Mouse (Mus musculus) adrenal gland, adult 10 weeks (tissue): Measurements from ENCODE around the gene Gm40193. TPM values are rescaled to one million over a fixed set of nuclear protein-coding genes. Genes with fewer than 3 reads are reported as not detected.

Experiments
- polyA plus RNA-seq: library from polyadenylated mRNA; stranded (reverse); fragments of 350-450 nt; fragmentation: Illumina TruSeq; extraction: RNeasy Lipid Tissue Mini Kit (QIAGEN cat#74804); gene quantifications from one replicate; pipeline ENCODE4 v1.2.3, GENCODE M21; 2014; ENCODE audit warnings: low read depth, low replicate concordance

Gm40193 gene
- not detected for polyA plus RNA-seq

DNA sequence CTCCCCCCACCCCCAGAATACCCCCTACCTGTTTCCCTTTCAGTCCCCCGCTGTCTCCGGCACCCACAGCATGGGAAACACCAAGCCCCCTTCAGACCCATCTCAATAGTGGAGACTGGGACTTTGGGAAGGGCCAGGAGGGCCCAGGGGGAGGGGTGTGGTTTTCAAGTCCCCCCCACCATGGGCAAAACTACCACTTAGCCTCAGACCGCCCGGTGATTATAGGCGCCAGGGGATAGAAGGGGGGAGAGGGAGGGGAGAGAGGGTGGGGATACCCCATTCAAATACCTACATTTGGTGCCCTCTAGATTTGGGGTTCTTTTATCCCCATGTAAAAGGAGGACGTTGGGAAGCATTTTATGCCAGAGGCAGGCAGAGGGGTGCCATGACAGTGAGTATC lies at the start of gene Gm40193:
TSS of gene Gm40193 (minus strand) at position 101 of the 400 bp plus-strand sequence.

DNA sequence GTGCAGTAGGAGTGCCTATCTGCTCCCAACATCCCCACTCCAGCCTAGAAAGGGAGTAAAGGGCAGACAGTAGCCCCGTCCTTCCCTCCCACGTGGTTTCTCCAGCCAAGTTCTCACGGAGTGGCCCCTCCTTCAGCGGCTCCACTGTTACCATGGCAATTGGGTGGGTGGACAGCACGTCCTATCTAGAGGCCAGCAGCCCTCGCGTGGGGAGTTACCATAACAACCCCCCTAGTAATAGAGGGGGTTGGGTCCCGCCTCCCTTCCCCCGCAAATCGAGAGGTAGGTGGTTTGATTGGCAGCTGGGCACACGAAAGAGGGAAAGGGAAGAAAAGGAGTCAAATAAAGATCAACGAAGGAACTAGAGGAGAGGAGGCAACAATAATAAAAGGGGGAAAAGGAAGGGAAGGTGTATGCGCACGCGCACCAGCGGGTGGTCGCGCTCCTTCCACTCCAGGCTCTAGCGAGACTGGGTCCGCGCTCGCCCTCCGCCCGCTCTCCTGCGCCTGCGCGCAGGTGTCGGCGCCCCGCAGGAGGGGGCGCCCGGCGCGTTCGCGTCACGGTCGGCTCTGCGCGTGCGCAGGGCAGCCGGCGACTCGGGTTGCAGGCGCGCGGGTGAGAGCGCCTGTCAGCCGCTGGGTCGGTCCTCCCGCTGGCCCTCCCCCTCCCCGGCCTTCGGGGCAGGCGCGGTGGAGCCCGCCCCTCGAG lies 29.7 kb upstream of the Gm40193 start, which contains the start of gene Mink1:
TSS of gene Mink1 (plus strand) at position 595 of the 708 bp plus-strand sequence.

DNA sequence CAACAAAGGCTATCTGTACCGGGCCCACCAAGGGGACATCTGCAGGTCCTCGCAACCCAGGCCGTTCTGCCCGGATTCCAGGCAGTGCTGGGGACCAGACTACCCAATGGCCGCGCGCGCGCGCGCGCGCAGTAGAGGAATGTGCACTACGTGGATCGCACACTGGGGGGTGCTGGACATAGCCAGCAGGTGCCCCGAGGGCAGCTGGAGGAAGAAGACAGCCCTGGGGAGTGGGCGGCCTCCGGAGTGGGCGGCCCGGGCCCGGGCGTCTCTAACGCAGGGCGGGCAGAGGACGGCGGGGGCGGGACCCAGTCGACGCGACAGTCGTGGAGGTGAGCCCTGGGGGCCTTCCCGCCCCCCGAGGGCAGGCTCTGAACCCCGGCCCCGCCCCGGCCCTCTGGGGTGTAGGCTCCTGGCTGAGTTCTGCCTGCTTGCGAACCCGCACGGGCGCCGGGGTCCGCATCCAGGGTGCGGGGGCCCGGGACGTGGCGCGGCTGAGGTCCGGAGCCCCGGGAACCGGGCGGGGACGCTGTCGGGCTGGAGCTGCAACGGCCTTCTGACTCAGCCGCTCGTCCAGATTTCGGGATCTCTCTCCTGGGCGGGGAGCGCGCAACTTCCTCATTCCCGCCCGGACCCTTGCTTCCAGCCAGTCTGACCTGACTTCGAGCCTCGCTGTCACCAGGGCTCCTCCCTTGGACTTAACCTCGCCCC lies 7.3 kb upstream of the Gm40193 start, which contains the start of gene Pld2:
TSS of gene Pld2 (plus strand) at position 188 of the 711 bp plus-strand sequence.

DNA sequence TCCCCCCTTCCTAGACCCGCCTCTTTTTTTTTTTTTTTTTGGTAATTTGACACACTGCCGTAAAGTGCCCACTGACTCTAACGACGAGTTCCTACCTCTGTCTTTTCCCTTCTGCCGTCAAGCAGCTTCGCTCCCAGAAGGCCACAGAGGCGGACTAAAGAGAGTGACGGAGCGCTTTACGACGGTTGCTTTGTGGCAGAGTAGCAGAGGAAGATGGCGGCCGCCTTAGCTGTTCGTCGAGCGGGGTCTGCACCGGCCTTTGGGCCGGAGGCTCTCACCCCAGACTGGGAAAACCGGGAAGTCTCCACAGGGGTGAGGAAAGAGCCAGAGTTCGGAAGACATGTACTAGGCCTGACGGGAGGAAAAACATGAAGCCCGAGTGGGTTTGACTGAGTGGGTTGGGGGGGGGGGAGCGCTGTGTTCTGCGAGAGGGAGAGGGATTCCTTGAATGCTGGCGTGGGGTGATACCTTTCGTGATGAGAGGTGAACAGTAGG lies 7.5 kb downstream of the Gm40193 start, which contains the start of gene Psmb6:
TSS of gene Psmb6 (plus strand) at position 184 of the 495 bp plus-strand sequence.

DNA sequence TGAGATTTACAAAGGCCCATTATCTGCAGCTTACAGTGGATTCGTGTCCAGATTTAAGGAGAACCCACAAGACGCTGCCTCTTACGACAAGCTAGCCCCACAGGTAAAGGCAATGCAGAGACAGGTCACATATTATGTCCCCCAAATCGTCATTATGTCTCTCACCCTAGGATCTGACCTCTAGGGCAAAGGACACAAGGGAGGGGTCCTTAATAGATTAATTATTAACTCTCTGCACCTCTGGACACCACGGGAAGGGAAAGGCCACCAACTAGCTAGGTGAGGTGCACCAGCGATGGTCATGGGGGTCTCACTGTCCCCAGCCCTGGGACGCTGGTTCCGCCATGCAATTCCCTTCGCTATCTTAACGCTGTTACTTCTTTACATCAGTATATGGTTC lies 13.8 kb downstream of the Gm40193 start, which contains the start of gene Gltpd2:
TSS of gene Gltpd2 (plus strand) at position 274 of the 400 bp plus-strand sequence.

DNA sequence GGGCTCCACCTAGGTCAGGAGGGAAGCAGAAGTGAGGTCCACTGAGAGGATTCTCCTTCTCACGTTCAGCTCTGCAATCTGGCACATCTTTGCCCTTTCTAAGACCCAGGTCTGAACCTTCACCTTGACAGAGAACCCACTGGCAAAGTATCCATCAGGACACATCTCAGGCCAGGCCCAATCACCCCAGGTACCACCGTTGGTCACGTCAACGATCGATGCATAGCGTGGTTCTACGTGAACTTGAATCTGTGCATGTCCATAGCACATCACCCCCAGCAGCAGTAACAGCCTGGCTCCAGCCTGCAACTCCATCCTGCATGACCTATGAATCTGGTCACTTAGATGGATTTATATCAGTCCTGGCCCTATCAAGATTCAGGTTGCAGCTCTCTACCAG lies 18.5 kb downstream of the Gm40193 start, which contains the start of gene Vmo1:
TSS of gene Vmo1 (minus strand) at position 329 of the 400 bp plus-strand sequence.

DNA sequence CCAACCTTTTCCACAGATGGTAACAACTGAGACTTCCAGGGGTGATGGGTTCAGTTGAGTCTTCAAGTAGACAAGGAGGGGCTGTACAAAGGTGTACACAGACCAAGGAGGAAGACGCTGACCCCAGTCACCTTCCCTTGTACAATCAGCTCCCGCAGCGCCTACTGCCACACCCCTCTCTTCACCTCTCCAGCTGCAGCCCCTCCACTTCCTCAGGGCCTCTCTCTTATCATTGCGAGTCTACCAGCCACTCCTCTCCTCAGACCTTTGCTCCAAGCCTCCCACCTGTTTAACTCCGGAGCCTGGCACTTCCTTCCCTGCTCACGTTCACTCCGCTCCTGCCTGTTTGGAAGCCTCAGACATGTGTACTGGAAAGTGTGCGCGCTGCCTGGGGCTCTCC lies 27.8 kb downstream of the Gm40193 start, which contains the start of gene Tm4sf5:
TSS of gene Tm4sf5 (plus strand) at position 275 of the 400 bp plus-strand sequence.

Other genes with a start within 250 kb of the Gm40193 start
- gene Alox12e, start 210.3 kb downstream of the Gm40193 start, polyA plus RNA-seq = not detected
- gene Alox15, start 180.9 kb downstream of the Gm40193 start, polyA plus RNA-seq = not detected
- 8.9 TPM for gene Pelp1, start 122.9 kb downstream of the Gm40193 start, polyA plus RNA-seq
- gene Arrb2, start 100.3 kb downstream of the Gm40193 start, polyA plus RNA-seq = 2.3 TPM
- 5.6 TPM for gene Med11, start 81.0 kb downstream of the Gm40193 start, polyA plus RNA-seq
- 0.35 TPM for gene Zmynd15, start 73.5 kb downstream of the Gm40193 start, polyA plus RNA-seq
- 10.3 TPM for gene Cxcl16, start 73.0 kb downstream of the Gm40193 start, polyA plus RNA-seq
- gene Tm4sf5, start 27.7 kb downstream of the Gm40193 start, polyA plus RNA-seq = not detected
- not detected for gene Vmo1, start 18.3 kb downstream of the Gm40193 start, polyA plus RNA-seq
- gene Gltpd2, start 13.7 kb downstream of the Gm40193 start, polyA plus RNA-seq = not detected
- 23.1 TPM for gene Psmb6, start 7.6 kb downstream of the Gm40193 start, polyA plus RNA-seq
- gene Pld2, start 7.1 kb upstream of the Gm40193 start, polyA plus RNA-seq = 1.0 TPM
- 2.2 TPM for gene Mink1, start 29.9 kb upstream of the Gm40193 start, polyA plus RNA-seq
- gene 4930544D05Rik, start 82.9 kb upstream of the Gm40193 start, polyA plus RNA-seq = not detected
- gene Chrne, start 86.3 kb upstream of the Gm40193 start, polyA plus RNA-seq = not detected
- gene Gp1ba, start 106.2 kb upstream of the Gm40193 start, polyA plus RNA-seq = not detected
- gene Rnf167, start 114.3 kb upstream of the Gm40193 start, polyA plus RNA-seq = 33.4 TPM
- 30.6 TPM for gene Slc25a11, start 114.5 kb upstream of the Gm40193 start, polyA plus RNA-seq
- gene Pfn1, start 121.7 kb upstream of the Gm40193 start, polyA plus RNA-seq = 121 TPM
- gene Eno3, start 124.3 kb upstream of the Gm40193 start, polyA plus RNA-seq = 2.7 TPM
- gene Spag7, start 136.5 kb upstream of the Gm40193 start, polyA plus RNA-seq = 39.1 TPM
- 0.87 TPM for gene Camta2, start 155.2 kb upstream of the Gm40193 start, polyA plus RNA-seq
- 3.7 TPM for gene Inca1, start 167.2 kb upstream of the Gm40193 start, polyA plus RNA-seq
- gene Kif1c, start 167.6 kb upstream of the Gm40193 start, polyA plus RNA-seq = 32.8 TPM
- gene Zfp3, start 231.3 kb upstream of the Gm40193 start, polyA plus RNA-seq = 4.4 TPM